Mouse (Mus musculus): ENCODE measurements at regions not wholly inside any gene's neighbourhood (a gene's known extent, or its start where the extent isn't known, plus 50 kb on each side); places are given as distances from the start of the nearest gene placed in this dataset.
A peak's percentile ranks its signal among the peaks of the same experiment; 100 is the strongest.

GRCm38 (mm10) chr13:72097811-72098210 lies 134.3 kb upstream of the Irx1 start:
- H3K27ac ChIP-seq (ENCODE audit: low read depth, low read length) = no peak overlapping the region
- no peaks in the 10 kb centered on the region for H3K36me3 ChIP-seq (ENCODE audit: insufficient read depth)
- H3K9ac ChIP-seq = no peak overlapping the region
- DNase-seq (no peak), ATAC-seq (no peak)
- WGBS = 65% methylated on average over 11 of the region's 11 CpGs
- H3K4me3 ChIP-seq (ENCODE audit: low read depth, low read length) = no peak overlapping the region
- H3K9me3 ChIP-seq (ENCODE audit: low read length) = no peaks in the 10 kb centered on the region
- no peak for TF ChIP-seq CTCF (IDR thresholded peaks at IDR 0.05; ENCODE audit: low read depth)
- no peaks in the 10 kb centered on the region for H3K27me3 ChIP-seq (ENCODE audit: insufficient read depth, low read length)
- no peak overlapping the region for H3K4me2 ChIP-seq (ENCODE audit: low read depth)
- H3K4me1 ChIP-seq (ENCODE audit: insufficient read depth) = no peaks in the 10 kb centered on the region

GRCm38 (mm10) chr13:72100741-72101140 lies 137.2 kb upstream of the Irx1 start:
- Histone ChIP-seq H3K36me3 (ENCODE audit: insufficient read depth) (no peaks in the 10 kb centered on the region), H3K9me3 (ENCODE audit: low read length) (no peaks in the 10 kb centered on the region), H3K27ac (ENCODE audit: low read depth, low read length) (no peak overlapping the region), H3K9ac (no peak overlapping the region), H3K4me3 (ENCODE audit: low read depth, low read length) (no peak overlapping the region), H3K4me2 (ENCODE audit: low read depth) (no peak overlapping the region), H3K4me1 (ENCODE audit: insufficient read depth) (no peaks in the 10 kb centered on the region), H3K27me3 (ENCODE audit: insufficient read depth, low read length) (no peaks in the 10 kb centered on the region)
- DNase-seq = no peak
- 57% methylated on average over 5 of the region's 5 CpGs for WGBS
- ATAC-seq = no peak
- TF ChIP-seq CTCF (IDR thresholded peaks at IDR 0.05; ENCODE audit: low read depth) = no peak

GRCm38 (mm10) chr13:72108666-72109065 lies 145.1 kb upstream of the Irx1 start:
- no peak for DNase-seq
- H3K27me3 ChIP-seq (ENCODE audit: insufficient read depth, low read length) = no peaks in the 10 kb centered on the region
- ATAC-seq = no peak
- H3K27ac ChIP-seq (ENCODE audit: low read depth, low read length) = no peak overlapping the region
- TF ChIP-seq CTCF (IDR thresholded peaks at IDR 0.05; ENCODE audit: low read depth) = no peak
- no peaks in the 10 kb centered on the region for H3K36me3 ChIP-seq (ENCODE audit: insufficient read depth)
- no peak overlapping the region for H3K9ac ChIP-seq
- H3K4me2 ChIP-seq (ENCODE audit: low read depth) = no peak overlapping the region
- H3K9me3 ChIP-seq (ENCODE audit: low read length) = no peaks in the 10 kb centered on the region
- H3K4me1 ChIP-seq (ENCODE audit: insufficient read depth) = no peaks in the 10 kb centered on the region
- H3K4me3 ChIP-seq (ENCODE audit: low read depth, low read length) = no peak overlapping the region
- 93% methylated on average over 1 of the region's 1 CpGs for WGBS

GRCm38 (mm10) chr13:72113942-72114341 lies 150.4 kb upstream of the Irx1 start:
- Histone ChIP-seq H3K36me3 (ENCODE audit: insufficient read depth) (no peaks in the 10 kb centered on the region), H3K4me1 (ENCODE audit: insufficient read depth) (no peaks in the 10 kb centered on the region), H3K27me3 (ENCODE audit: insufficient read depth, low read length) (no peaks in the 10 kb centered on the region), H3K27ac (ENCODE audit: low read depth, low read length) (no peak overlapping the region), H3K4me2 (ENCODE audit: low read depth) (no peak overlapping the region), H3K9ac (no peak overlapping the region), H3K9me3 (ENCODE audit: low read length) (no peaks in the 10 kb centered on the region), H3K4me3 (ENCODE audit: low read depth, low read length) (no peak overlapping the region)
- ATAC-seq = no peak
- no peak for DNase-seq
- TF ChIP-seq CTCF (IDR thresholded peaks at IDR 0.05; ENCODE audit: low read depth) = no peak
- WGBS = 87% methylated on average over 4 of the region's 4 CpGs

- Histone ChIP-seq H3K36me3 (ENCODE audit: insufficient read depth) (no peaks in the 10 kb centered on the region), H3K27ac (ENCODE audit: low read depth, low read length) (no peak overlapping the region), H3K4me2 (ENCODE audit: low read depth) (no peak overlapping the region), H3K27me3 (ENCODE audit: insufficient read depth, low read length) (no peaks in the 10 kb centered on the region), H3K4me3 (ENCODE audit: low read depth, low read length) (no peak overlapping the region), H3K9ac (no peak overlapping the region), H3K9me3 (ENCODE audit: low read length) (no peaks in the 10 kb centered on the region), H3K4me1 (ENCODE audit: insufficient read depth) (no peaks in the 10 kb centered on the region)
- TF ChIP-seq CTCF (IDR thresholded peaks at IDR 0.05; ENCODE audit: low read depth) = no peak
- WGBS = 22% methylated on average over 10 of the region's 10 CpGs
- no peak for DNase-seq
- ATAC-seq = no peak
Observed at GRCm38 (mm10) chr13:72114776-72115663, 151.5 kb upstream of the Irx1 start.

- 19% methylated on average over 7 of the region's 7 CpGs for WGBS
- H3K36me3 ChIP-seq (ENCODE audit: insufficient read depth) = no peaks in the 10 kb centered on the region
- ATAC-seq = no peak
- no peak overlapping the region for H3K4me3 ChIP-seq (ENCODE audit: low read depth, low read length)
- no peak for DNase-seq
- no peak overlapping the region for H3K27ac ChIP-seq (ENCODE audit: low read depth, low read length)
- no peaks in the 10 kb centered on the region for H3K4me1 ChIP-seq (ENCODE audit: insufficient read depth)
- no peaks in the 10 kb centered on the region for H3K9me3 ChIP-seq (ENCODE audit: low read length)
- no peak overlapping the region for H3K9ac ChIP-seq
- H3K27me3 ChIP-seq (ENCODE audit: insufficient read depth, low read length) = no peaks in the 10 kb centered on the region
- no peak for TF ChIP-seq CTCF (IDR thresholded peaks at IDR 0.05; ENCODE audit: low read depth)
- no peak overlapping the region for H3K4me2 ChIP-seq (ENCODE audit: low read depth)
Observed at GRCm38 (mm10) chr13:72120467-72120866, 156.9 kb upstream of the Irx1 start.

- Histone ChIP-seq H3K36me3 (ENCODE audit: insufficient read depth) (no peaks in the 10 kb centered on the region), H3K4me2 (ENCODE audit: low read depth) (no peak overlapping the region), H3K4me1 (ENCODE audit: insufficient read depth) (no peaks in the 10 kb centered on the region), H3K4me3 (ENCODE audit: low read depth, low read length) (no peak overlapping the region), H3K27me3 (ENCODE audit: insufficient read depth, low read length) (no peaks in the 10 kb centered on the region), H3K27ac (ENCODE audit: low read depth, low read length) (no peak overlapping the region), H3K9ac (no peak overlapping the region), H3K9me3 (ENCODE audit: low read length) (no peaks in the 10 kb centered on the region)
- no peak for TF ChIP-seq CTCF (IDR thresholded peaks at IDR 0.05; ENCODE audit: low read depth)
- DNase-seq = no peak
- ATAC-seq = 0 out of 2 replicates have a peak, but pooled peaks have one; percentile 5
- 17% methylated on average over 6 of the region's 6 CpGs for WGBS
Observed at GRCm38 (mm10) chr13:72120911-72121553, 157.5 kb upstream of the Irx1 start.

Measured in forebrain, postnatal 0 days (tissue).